Mouse (Mus musculus) embryonic stem cell, embryonic (primary cell): ENCODE data around the gene Cpm.

Source experiments
- CTCF ChIA-PET, 4 experiments: fragments of 300-600 bp in 2 of 4; fragments of 350-600 bp in 2 of 4; sonication (Branson Sonifier 250); formaldehyde crosslinking; loops; one replicate each; lab custom pipeline; 2022; ENCODE audit warnings: inconsistent platforms in 2 of 4; lab: Charles Lee
- POLR2A ChIA-PET, 4 experiments: fragments of 300-600 bp in 2 of 4; fragments of 350-600 bp in 2 of 4; sonication (Branson Sonifier 250); formaldehyde crosslinking; loops; one replicate each; lab custom pipeline; 2022; ENCODE audit warnings: antibody characterized with exemption in 4 of 4, inconsistent platforms in 1 of 4; lab: Charles Lee

Cpm gene

DNA sequence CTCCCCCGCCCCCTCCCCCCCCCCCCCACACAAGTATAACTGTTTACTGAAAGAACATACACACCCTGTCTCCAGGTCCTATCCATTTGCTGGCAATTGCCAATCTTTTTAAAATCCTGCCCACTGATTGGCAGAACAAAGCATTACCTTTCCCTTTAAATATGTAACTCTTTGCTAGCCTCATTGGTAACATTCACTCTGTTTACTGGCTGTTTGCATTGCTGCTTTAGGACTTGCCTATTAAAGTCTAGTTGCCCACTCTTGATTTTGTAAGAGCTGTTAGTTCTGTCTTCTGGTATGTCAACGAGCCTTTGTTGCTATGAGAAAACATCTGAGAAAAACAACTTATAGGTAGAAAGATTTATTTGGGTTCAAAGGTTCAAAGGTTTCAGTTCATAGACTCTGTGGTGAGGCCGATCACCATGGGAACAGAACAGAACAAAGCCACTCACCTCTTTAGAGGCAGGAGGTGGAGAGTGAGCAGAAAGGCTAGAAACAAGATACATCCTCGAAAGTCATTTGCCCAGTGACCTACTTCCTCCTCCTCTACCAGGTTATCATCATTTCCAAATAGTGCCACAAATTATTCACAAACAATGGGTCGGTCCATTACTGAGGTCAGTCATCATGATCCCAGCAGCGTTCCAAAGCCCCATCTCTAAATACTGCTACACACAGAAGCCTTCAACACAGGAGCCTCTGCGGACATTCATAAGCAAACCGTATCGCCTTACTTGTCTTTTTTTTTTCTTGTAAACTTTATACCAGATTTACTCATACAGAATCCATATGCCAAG lies 3.6 kb upstream of the Cpm start:
- ChIA-PET CTCF (no interaction called here), POLR2A (no interaction called here)

- POLR2A ChIA-PET: no interaction called here
- CTCF ChIA-PET: interaction anchor here in 1 of 4 experiments (0.5 kb wide), 1 partner anchor 110 kb away, joined by 4 read pairs; no protein-coding TSS in a partner anchor
Measured at GRCm38 (mm10) chr10:117626297-117626613, 3.0 kb upstream of the Cpm start.

DNA sequence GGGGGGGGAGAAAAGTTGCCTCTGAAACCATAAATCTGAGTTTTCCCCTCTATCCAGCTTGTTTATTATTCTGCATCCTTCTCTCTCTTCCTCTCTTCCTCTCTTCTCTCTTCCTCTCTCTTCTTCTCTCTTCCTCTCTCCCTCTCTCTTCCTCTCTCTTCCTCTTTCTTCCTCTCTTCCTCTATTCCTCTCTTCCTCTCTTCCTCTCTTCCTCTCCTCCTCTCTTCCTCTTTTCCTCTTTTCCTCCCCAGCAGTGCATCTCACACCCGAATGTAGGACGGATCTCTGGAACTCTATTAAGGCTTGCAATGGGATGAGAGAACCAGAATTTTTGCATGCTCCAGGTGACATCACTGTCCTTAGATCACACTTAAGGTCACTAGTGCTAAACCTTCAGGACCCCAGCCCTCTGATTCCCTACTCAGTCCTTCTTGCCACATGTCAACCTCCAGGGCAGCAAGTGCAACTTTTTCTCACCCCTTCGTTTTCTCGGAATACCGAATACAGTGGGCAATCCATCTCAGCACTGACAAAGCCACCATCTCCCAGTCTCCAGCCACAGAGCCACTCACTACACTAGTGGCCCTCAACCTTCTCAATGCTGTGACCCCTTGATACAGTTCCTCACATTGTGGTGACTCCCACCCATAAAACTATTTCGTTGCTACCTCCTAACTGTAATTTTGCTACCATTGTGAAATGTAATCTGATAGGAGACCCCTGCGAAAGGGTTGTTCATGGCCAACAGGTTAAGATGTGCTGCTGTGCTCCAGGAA lies 2.3 kb upstream of the Cpm start:
- POLR2A ChIA-PET: no interaction called here
- CTCF ChIA-PET: interaction anchor here in 1 of 4 experiments (0.5 kb wide), 1 partner anchor 111 kb away, joined by 4 read pairs; no protein-coding TSS in a partner anchor

DNA sequence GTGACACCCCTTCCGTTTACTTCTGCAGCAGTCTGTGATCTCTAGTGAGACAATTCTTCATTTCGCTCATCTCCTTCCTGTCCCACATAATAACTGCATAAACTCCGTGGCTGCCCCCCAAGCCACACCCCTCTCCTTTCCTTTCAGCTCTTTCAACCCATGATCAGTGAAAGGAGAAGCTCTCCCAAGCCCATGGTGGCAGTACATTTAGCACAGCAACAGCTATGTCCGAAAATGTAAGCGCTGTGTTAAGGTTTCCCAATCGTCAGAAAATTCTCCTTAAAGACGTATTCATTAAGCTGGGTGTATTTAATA lies 1.7 kb upstream of the Cpm start:
- ChIA-PET POLR2A (no interaction called here), CTCF (no interaction called here)

DNA sequence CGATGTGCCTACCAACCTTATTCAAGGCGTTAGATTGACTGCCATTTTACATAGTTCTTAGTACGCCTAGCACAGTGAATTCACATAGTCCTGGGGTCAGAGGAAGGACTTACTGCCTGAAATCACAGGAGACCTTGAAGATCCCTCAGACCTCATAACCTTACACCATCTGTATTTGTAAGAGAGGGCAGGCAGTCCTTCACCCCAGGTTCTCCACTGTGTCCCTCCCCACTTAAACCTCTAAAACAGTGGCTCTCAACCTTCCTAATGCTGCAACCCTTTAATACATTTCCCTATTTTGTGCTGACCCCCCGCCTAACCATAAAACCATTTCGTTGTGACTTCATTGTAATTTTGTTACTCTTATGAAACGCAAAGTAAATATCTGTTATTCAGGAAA lies 1.4 kb upstream of the Cpm start:
- ChIA-PET POLR2A (no interaction called here), CTCF (no interaction called here)

DNA sequence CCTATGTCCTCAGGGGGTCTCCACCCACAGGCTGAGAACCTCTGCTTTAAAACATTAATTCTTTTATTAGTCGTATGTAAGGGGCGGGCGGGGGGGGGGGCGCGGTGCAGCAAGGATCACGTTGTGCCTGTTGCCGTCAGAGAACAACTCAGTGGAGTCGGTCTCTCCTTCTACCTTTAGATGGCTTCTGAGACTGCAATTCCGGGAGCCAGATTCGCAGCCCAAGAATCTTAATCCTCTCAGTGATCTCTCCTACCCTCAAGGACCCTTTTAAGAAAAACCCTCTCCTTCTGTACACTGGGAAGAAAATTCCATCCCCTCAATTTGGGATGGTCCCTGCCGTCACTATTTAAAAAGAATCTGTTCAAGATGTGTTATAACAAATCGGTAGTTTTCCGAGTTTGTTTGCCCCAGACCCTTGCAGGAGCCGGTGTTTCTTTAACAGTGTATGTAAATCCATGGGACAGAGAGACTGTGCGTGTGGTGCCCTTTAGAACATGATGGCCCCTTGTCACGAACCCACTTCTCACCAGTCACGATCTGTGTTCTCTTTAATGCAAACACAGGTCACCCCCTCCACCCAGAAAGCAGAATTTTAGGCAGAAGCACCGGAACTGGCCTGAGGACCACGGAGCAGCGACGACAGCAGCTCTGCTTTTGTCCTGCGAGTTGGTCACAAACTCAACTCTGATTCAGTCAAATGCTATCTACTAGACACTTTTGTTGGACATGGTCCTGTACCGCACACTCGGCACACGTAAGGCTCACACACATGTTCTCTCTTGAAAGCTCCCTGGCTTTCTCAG lies 734 bp upstream of the Cpm start:
- CTCF ChIA-PET: interaction anchor here in 3 of 4 experiments (0.8 to 2.0 kb wide), 6 partner anchors 10 to 194 kb away, joined by 3 to 6 read pairs (median 4); no protein-coding TSS in a partner anchor
- POLR2A ChIA-PET: interaction anchor here in 3 of 4 experiments (0.8 to 1.8 kb wide), 8 partner anchors 10 to 56 kb away, joined by 3 to 17 read pairs (median 4); no protein-coding TSS in a partner anchor

- POLR2A ChIA-PET: interaction anchor here in 3 of 4 experiments (0.5 to 1.8 kb wide), 4 partner anchors 10 to 409 kb away, joined by 4 to 17 read pairs (median 6); no protein-coding TSS in a partner anchor
Measured at GRCm38 (mm10) chr10:117630176-117630575, 876 bp downstream of the Cpm start.

GRCm38 (mm10) chr10:117630810-117631209 lies 1.5 kb downstream of the Cpm start:
- ChIA-PET POLR2A (interaction anchor here in 1 of 4 experiments (1.7 kb wide), 1 partner anchor 9 kb away, joined by 4 read pairs; no protein-coding TSS in a partner anchor), CTCF (no interaction called here)

More at GRCm38 (mm10) chr10:117630176-117630575, 876 bp downstream of the Cpm start:
- CTCF ChIA-PET: interaction anchor here in 2 of 4 experiments (1.9 to 2.0 kb wide), 2 partner anchors 9 kb away, joined by 6 read pairs; no protein-coding TSS in a partner anchor

DNA sequence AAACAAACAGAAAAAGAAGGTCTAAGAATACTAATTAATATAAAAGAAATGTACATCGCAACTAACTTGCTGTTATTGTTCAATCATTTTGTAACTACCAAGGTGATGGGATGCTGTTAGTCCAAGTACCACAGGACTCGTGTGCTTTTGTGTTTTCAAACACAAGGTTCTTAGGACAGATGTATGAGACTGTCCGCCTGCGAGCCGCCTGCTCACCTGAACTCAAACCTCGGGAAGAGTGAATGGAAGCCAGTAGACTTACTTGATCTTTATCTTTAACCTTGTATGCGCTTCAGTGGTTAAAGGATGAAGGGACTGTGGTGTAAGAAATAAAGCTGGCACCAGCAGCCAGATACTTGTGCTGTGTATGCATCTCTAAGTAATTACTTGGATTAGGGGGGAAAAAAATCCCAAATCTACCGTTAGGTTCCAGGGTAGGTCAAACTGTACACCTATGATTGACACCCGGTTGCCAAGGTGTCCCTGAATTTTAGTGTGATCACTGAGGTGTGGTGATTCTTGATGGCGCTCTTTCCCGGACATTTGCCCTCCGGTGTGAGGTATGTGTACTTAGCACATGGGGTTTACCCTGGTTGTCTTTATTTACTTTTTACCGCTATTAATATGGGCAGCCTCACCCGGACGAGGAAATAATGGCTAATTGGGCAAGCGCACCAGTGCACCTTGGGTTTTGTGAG lies 2.4 kb downstream of the Cpm start:
- POLR2A ChIA-PET: no interaction called here
- CTCF ChIA-PET: no interaction called here

GRCm38 (mm10) chr10:117632394-117632793 lies 3.1 kb downstream of the Cpm start:
- POLR2A ChIA-PET: no interaction called here
- CTCF ChIA-PET: no interaction called here

GRCm38 (mm10) chr10:117633564-117634208 lies 4.4 kb downstream of the Cpm start:
- ChIA-PET POLR2A (interaction anchor here in 1 of 4 experiments (1.3 kb wide), 1 partner anchor 11 kb away, joined by 3 read pairs; no protein-coding TSS in a partner anchor), CTCF (interaction anchor here in 1 of 4 experiments (0.6 kb wide), 1 partner anchor 24 kb away, joined by 5 read pairs; no protein-coding TSS in a partner anchor)

DNA sequence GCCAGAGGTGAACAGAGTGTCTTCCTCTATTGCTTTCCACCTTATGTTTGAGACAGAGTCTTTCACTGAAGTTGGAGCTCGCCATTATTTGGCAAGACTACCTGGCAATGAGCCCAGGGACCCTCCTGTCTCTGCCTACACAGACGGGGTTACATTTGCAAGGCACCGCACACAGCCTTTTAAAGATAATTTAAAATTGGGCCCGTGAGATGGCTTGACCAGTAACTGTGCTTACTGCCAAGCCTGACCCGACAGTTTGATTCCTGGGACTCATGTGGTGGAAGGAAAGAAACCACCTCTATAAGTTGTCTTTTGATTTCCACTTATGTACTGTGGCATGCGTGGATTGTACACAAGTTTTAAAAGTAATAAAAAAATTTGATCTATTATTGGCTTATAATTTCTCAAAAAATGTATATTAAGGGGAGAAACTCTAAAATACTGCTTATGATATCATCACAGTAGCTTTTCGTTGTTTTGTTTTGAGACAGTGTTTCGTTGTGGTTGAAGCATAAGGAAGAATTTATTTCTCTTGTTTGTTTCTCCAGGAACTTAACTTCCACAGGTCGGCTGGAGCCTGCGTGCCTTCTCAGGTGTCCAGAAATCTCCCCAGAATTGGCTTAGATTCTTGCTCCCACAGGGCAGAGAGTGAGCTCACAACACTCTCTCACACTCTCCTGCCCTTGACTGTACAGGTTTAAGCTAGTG lies 5.2 kb downstream of the Cpm start:
- ChIA-PET CTCF (interaction anchor here in 1 of 4 experiments (0.6 kb wide), 1 partner anchor 23 kb away, joined by 5 read pairs; no protein-coding TSS in a partner anchor), POLR2A (interaction anchor here in 1 of 4 experiments (1.3 kb wide), 1 partner anchor 11 kb away, joined by 3 read pairs; no protein-coding TSS in a partner anchor)

DNA sequence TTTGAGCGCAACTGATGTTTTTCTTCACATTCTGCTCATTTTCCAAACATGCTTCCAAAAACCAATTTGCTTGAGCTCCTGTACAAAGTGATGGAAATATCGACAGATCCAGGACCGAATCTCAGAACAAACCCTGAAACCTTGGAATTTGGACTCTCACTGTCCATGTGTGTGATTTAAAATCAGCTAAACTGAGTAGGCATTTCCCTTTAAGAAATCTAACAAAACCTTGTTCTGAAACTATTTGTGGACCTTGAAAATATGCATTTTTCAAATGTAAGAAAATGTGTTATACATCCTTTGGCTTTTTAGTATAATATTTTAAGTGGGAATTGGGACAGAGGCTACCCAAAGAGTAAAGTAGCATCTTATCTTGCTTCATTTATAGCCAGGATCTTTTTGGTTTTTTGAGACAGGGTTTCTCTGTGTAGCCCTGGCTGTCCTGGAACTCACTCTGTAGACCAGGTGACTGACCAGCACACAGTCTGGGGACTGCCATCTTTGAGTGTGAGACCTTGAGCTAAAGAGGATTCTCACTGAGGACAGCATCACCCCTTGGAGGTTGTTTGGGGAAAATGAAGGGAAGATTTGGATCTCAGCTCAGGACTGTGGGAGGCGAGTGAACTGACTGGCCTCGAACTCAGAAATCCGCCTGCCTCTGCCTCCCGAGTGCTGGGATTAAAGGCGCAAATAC lies 5.9 kb downstream of the Cpm start:
- CTCF ChIA-PET: no interaction called here
- POLR2A ChIA-PET: interaction anchor here in 1 of 4 experiments (0.5 kb wide), 1 partner anchor 468 kb away, joined by 5 read pairs; no protein-coding TSS in a partner anchor

- CTCF ChIA-PET: interaction anchor here in 1 of 4 experiments (0.6 kb wide), 1 partner anchor 363 kb away, joined by 4 read pairs; no protein-coding TSS in a partner anchor
Measured at GRCm38 (mm10) chr10:117635823-117636589, 6.7 kb downstream of the Cpm start.

DNA sequence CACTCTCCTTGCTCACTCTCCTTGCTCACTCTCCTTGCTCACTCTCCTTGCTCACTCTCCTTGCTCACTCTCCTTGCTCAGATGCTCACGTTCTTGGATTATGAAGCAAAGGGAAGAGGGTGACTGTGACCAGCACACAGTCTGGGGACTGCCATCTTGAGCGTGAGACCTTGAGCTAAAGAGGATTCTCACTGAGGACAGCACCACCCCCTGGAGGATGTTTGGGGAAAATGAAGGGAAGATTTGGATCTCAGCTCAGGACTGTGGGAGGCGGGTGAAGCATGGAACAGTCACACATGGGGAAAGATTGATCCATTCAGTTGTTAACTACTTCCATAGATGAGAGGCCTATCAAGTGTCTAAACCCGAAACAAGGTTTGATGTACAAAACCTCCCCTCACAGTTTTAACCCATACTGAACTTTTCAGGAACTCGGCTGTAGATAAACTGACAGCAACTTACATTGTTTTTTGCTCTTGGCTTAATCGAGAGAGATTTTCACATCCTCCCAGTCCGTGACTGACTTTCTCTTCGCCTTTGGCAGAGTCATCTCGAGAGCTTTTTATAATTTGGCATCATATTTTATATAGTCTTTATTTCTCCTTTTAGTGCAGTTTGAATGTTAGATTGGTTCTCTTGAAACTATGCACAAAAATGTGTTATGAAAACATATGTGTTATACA lies 7.9 kb downstream of the Cpm start:
- ChIA-PET CTCF (interaction anchor here (0.5 to 1.6 kb wide), 12 partner anchors 11 to 202 kb away, joined by 3 to 10 read pairs (median 3); no protein-coding TSS in a partner anchor), POLR2A (interaction anchor here in 2 of 4 experiments (0.7 to 1.1 kb wide), 3 partner anchors 8 to 25 kb away, joined by 3 to 4 read pairs (median 3); no protein-coding TSS in a partner anchor)

More at GRCm38 (mm10) chr10:117635823-117636589, 6.7 kb downstream of the Cpm start:
- POLR2A ChIA-PET: no interaction called here
